Mouse (Mus musculus): ENCODE data around the gene Gm10203. TPM values are rescaled to one million over a fixed set of nuclear protein-coding genes. Genes with fewer than 3 reads are reported as not detected.

Gene Gm10203
- polyA plus RNA-seq, 1 experiment from 2014 or later = not detected

DNA sequence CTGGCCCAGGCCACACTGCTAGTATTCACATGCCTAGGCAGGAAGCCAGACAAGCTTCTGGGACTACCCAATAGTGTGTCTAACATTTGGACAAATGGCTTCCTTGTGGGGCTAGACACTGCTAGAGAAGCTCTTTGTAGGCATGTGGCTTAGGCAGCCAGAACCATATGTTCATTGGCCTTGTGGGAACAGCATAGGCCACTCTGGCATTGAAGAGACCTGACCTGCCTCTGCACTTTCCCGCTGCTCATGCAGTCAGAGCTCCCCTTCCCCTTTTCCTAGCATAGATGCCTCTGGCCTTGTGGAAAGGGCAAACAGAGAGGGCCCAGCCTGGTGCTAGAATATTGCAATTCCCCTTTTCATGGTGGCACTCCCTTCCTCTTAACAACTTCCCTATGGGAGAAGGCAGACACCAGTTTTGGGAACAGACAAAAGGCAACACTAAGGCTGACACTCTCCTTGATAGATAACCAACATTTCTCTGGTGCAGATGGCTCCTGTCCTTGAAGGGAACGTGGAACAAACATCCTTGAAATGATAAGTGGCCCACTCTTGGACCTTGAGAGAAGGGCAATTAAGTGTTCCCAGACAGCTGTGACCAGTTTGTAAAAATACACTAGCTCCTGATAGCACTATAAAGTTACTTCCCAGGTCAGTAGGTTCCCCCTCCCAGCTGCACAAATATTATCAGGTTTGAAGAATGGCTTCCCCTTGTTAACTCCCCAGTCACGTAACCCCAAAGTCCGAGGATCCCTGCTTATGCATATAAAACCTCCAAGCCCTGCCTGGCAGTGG is 44.1 kb downstream of the Gm10203 start:
- Histone ChIP-seq H3K4me1 (replicated peaks) (no peaks in the 10 kb centered on the region), H3K27me3 (ENCODE audit: insufficient read depth, poor library complexity, severe bottlenecking) (no peaks in the 10 kb centered on the region), H3K4me3 (no peak overlapping the region), H3K36me3 (peaks cover 86% of the 10 kb centered on the region), H3K27ac (no peak overlapping the region), H3K9me3 (peaks cover 7% of the 10 kb centered on the region; the same call in 1 of the 2 replicates)
- no peak for DNase-seq (ENCODE audit: low spot score)
- 79% methylated on average over 4 of the region's 4 CpGs for WGBS

DNA sequence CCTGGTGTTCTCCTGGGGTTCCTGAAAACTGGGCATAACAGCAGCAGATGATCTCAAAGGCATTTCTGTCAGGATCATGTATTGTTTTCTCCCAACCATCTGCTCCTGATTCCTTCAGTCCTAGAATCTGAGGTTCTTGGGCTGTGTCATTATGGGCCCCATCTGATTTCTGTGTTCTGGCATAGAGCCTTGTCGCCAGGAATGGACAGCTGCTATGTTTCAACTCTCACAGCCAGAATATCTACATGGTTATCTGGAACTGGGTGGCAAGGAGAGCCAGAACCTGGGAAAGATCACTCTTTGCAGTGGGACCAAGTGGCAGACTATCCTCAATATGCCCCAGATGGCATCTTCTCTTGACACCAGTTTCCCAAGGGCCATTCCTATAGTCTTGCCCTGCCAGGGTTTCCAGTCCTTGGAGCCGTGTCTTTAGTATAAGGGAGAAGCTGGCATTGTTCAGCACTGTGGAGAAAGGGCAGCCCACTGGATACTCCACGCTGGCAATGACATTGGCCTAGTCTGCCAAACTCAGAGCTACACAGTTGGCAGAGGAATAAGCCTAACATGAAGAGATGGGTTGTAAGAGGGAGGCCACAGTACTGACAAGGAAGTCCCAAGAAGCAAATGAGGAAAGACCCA is 45.1 kb downstream of the Gm10203 start:
- no peaks in the 10 kb centered on the region for H3K27me3 ChIP-seq (ENCODE audit: insufficient read depth, poor library complexity, severe bottlenecking)
- H3K9me3 ChIP-seq = peaks cover 7% of the 10 kb centered on the region; the same call in 1 of the 2 replicates
- H3K4me1 ChIP-seq (replicated peaks) = no peaks in the 10 kb centered on the region
- no peak for DNase-seq (ENCODE audit: low spot score)
- no peak overlapping the region for H3K27ac ChIP-seq
- no peak overlapping the region for H3K4me3 ChIP-seq
- 91% methylated on average over 3 of the region's 3 CpGs for WGBS
- H3K36me3 ChIP-seq = peaks cover 86% of the 10 kb centered on the region

DNA sequence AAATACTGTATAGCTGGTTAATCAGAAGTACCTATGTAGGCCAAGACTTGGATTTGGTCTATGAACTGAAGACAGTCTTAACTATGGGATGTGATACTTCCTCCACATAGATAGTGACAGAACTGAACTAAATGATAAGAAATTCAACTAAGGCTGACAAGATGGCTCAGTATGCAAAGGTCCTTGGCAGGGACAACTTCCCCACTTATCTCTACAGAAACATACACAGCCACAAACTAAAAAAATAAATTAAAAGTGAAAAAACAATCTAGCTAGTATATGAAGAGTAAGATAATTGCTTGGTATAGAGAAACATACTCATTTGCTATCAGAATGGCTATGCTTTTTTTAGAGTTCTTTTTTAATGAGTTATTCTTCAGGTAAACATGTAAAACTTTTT is 49.1 kb downstream of the Gm10203 start:
- H3K27ac ChIP-seq = no peak overlapping the region
- H3K27me3 ChIP-seq (ENCODE audit: insufficient read depth, poor library complexity, severe bottlenecking) = no peaks in the 10 kb centered on the region
- no peak for DNase-seq (ENCODE audit: low spot score)
- H3K4me3 ChIP-seq = no peak overlapping the region
- peaks cover 99% of the 10 kb centered on the region for H3K36me3 ChIP-seq
- no peaks in the 10 kb centered on the region for H3K4me1 ChIP-seq (replicated peaks)
- peaks cover 11% of the 10 kb centered on the region; the same call in 1 of the 2 replicates for H3K9me3 ChIP-seq

Other genes with a start within 250 kb of the Gm10203 start
- 15.9 and 18.5 TPM in 2 replicates for gene Caprin2, start 233.9 kb upstream of the Gm10203 start, polyA plus RNA-seq (2016; fragmentation: Nextera tagmentation; extraction: Ambion mirVana)
- gene Sinhcaf, start 183.7 kb upstream of the Gm10203 start, polyA plus RNA-seq (2016; fragmentation: Nextera tagmentation; extraction: Ambion mirVana) = 238 and 321 TPM in 2 replicates
- 10.5 and 11.0 TPM in 2 replicates for gene Dennd5b, start 28.5 kb upstream of the Gm10203 start, polyA plus RNA-seq (2016; fragmentation: Nextera tagmentation; extraction: Ambion mirVana)
- gene Etfbkmt, start 9.7 kb downstream of the Gm10203 start, polyA plus RNA-seq (2016; fragmentation: Nextera tagmentation; extraction: Ambion mirVana) = 8.8 and 10.7 TPM in 2 replicates
- gene Amn1, start 58.5 kb downstream of the Gm10203 start, polyA plus RNA-seq (2016; fragmentation: Nextera tagmentation; extraction: Ambion mirVana) = 51.9 and 70.0 TPM in 2 replicates
- gene Resf1, start 179.2 kb downstream of the Gm10203 start, polyA plus RNA-seq (2016; fragmentation: Nextera tagmentation; extraction: Ambion mirVana) = 36.4 and 40.7 TPM in 2 replicates

Data from hindbrain, embryonic 10.5 days (tissue).